Mouse (Mus musculus) cerebellum, adult 2 months (tissue): ENCODE results near the gene Hmga2.

ENCODE experiments used
- CTCF ChIP-seq: fragments of 200-500 bp; IDR thresholded peaks from 2 replicates; pipeline ENCODE4 v1.5.1; 2011; ENCODE audit warnings: low read depth, mild to moderate bottlenecking, control low read depth, low read length, moderate library complexity, borderline replicate concordance; ENCODE audit not compliant: insufficient read depth
- POLR2A ChIP-seq: fragments of 200-500 bp; IDR thresholded peaks from 2 replicates; pipeline ENCODE4 v1.6.1; 2011; ENCODE audit warnings: low read length, control low read depth, borderline replicate concordance; ENCODE audit not compliant: insufficient read depth

- no peak for TF ChIP-seq POLR2A
- TF ChIP-seq CTCF = no peak
These were observed 85.1 kb downstream of the Hmga2 start for GRCm38 (mm10) chr10:120390912-120391835.
